Mouse (Mus musculus): ENCODE results near the gene Dlgap3. TPM values are rescaled to one million over a fixed set of nuclear protein-coding genes. Genes with fewer than 3 reads are reported as not detected.

The Dlgap3 gene
- polyA plus RNA-seq, 1 experiment: 0.27 TPM

DNA sequence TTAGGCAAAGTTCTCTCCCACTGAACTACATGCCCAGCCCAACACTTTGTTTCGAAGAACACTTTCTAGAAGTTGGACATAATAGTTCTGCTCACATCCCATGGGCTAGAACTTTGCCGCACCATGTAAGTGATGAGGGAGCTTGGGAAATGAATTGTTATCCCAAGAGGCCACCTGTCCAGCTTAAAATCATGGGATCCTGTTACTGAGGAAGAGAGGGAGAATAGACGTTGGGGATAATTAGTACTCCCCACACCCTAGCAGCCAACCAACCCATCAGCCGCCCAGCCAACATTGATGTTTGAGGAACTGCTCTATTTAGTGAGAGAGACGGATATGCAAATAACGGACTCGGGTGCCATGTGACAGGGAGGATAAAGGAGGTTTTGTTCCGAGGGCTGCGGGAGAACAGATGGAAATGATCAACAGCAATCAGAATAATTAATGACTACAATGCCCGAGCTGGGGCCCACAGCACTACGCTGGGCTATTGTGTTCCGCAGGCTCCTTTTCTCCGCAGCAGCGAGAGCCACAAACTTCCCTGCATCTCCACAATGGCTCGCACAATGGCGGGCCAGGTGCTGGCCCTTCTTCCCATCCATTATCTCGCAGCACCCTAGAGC lies 58.2 kb downstream of the Dlgap3 start:
- Histone ChIP-seq H3K27me3 (replicated peaks; ENCODE audit: control insufficient read depth, insufficient read depth, low read length) (no peaks in the 10 kb centered on the region), H3K4me3 (ENCODE audit: insufficient read depth, low read depth, low read length) (no peak overlapping the region), H3K27ac (ENCODE audit: insufficient read depth, low read depth, low read length) (no peak overlapping the region), H3K36me3 (ENCODE audit: control insufficient read depth, insufficient read depth, low read length) (no peaks in the 10 kb centered on the region), H3K4me1 (ENCODE audit: control insufficient read depth, insufficient read depth, low read length) (no peaks in the 10 kb centered on the region)
- DNase-seq: no peak
- 20% methylated on average over 17 of the region's 17 CpGs for WGBS
- TF ChIP-seq CTCF (conservative IDR thresholded peaks at IDR 0.05; ENCODE audit: insufficient read depth, insufficient read length, low read depth, low read length) (no peak), POLR2A (IDR thresholded peaks at IDR 0.05; ENCODE audit: low read depth, low read length) (no peak)

DNA sequence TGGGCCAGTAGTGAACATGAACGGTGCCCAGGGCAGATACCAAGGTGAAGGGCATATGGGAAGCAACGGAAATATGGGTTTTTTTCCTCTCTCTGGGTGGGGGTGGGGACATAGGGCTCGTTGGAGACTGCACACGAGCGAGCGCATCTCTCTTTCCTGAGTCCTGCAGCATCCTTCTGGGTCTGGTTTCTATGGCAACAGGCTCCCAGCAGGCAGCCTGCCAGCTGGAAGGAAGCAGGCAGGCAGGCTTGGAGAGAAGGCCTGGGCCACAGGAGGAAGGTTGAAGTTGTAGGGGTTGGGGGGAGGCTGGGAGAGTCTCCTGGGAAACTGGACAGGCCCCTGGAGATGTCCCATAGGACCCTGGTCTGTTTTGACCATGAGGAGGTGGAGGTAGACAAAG lies 63.0 kb downstream of the Dlgap3 start:
- DNase-seq: no peak
- TF ChIP-seq CTCF (conservative IDR thresholded peaks at IDR 0.05; ENCODE audit: insufficient read depth, insufficient read length, low read depth, low read length) (no peak), POLR2A (IDR thresholded peaks at IDR 0.05; ENCODE audit: low read depth, low read length) (no peak)
- no peak overlapping the region for H3K4me3 ChIP-seq (ENCODE audit: insufficient read depth, low read depth, low read length)
- no peaks in the 10 kb centered on the region for H3K4me1 ChIP-seq (ENCODE audit: control insufficient read depth, insufficient read depth, low read length)
- WGBS: 51% methylated on average over 6 of the region's 6 CpGs
- H3K36me3 ChIP-seq (ENCODE audit: control insufficient read depth, insufficient read depth, low read length): no peaks in the 10 kb centered on the region
- H3K27me3 ChIP-seq (replicated peaks; ENCODE audit: control insufficient read depth, insufficient read depth, low read length): peaks cover 3% of the 10 kb centered on the region; the same call in 1 of the 2 replicates
- no peak overlapping the region for H3K27ac ChIP-seq (ENCODE audit: insufficient read depth, low read depth, low read length)

GRCm38 (mm10) chr4:127232551-127232950 lies 63.5 kb downstream of the Dlgap3 start:
- Histone ChIP-seq H3K36me3 (ENCODE audit: control insufficient read depth, insufficient read depth, low read length) (no peaks in the 10 kb centered on the region), H3K27me3 (replicated peaks; ENCODE audit: control insufficient read depth, insufficient read depth, low read length) (peaks cover 3% of the 10 kb centered on the region; the same call in 1 of the 2 replicates), H3K4me1 (ENCODE audit: control insufficient read depth, insufficient read depth, low read length) (no peaks in the 10 kb centered on the region), H3K27ac (ENCODE audit: insufficient read depth, low read depth, low read length) (no peak overlapping the region), H3K4me3 (ENCODE audit: insufficient read depth, low read depth, low read length) (no peak overlapping the region)
- 65% methylated on average over 5 of the region's 5 CpGs for WGBS
- TF ChIP-seq CTCF (conservative IDR thresholded peaks at IDR 0.05; ENCODE audit: insufficient read depth, insufficient read length, low read depth, low read length) (no peak), POLR2A (IDR thresholded peaks at IDR 0.05; ENCODE audit: low read depth, low read length) (no peak)
- DNase-seq: no peak

DNA sequence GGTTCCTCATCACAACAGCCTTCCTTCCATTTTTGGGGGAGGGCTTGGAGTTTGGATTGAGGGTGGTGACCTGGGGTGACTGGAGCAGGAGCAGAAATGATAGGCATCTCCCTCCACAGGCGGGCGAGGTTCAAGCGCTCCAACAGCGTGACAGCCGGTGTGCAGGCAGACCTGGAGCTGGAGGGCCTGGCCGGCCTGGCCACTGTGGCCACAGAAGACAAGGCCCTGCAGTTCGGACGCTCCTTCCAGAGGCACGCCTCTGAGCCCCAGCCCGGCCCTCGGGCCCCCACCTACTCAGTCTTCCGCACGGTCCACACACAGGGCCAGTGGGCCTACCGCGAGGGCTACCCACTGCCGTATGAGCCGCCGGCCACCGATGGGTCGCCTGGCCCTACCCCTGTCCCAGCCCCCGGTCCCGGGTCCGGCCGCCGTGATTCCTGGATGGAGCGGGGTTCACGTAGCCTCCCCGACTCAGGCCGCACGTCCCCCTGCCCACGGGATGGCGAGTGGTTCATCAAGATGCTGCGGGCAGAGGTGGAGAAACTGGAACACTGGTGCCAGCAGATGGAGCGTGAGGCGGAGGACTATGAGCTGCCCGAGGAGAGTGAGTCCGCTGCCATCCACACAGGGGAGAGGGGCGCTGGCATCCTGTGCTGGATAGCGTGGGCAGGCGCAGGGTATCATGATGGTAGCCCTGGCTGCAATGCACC lies 64.6 kb downstream of the Dlgap3 start:
- H3K4me1 ChIP-seq (ENCODE audit: control insufficient read depth, insufficient read depth, low read length): no peaks in the 10 kb centered on the region
- no peak overlapping the region for H3K27ac ChIP-seq (ENCODE audit: insufficient read depth, low read depth, low read length)
- peaks cover 3% of the 10 kb centered on the region; the same call in 1 of the 2 replicates for H3K27me3 ChIP-seq (replicated peaks; ENCODE audit: control insufficient read depth, insufficient read depth, low read length)
- no peak for TF ChIP-seq POLR2A (IDR thresholded peaks at IDR 0.05; ENCODE audit: low read depth, low read length)
- TF ChIP-seq CTCF (conservative IDR thresholded peaks at IDR 0.05; ENCODE audit: insufficient read depth, insufficient read length, low read depth, low read length): no peak
- no peak overlapping the region for H3K4me3 ChIP-seq (ENCODE audit: insufficient read depth, low read depth, low read length)
- DNase-seq: no peak
- whole genome bisulfite sequencing: 89% methylated on average over 40 of the region's 40 CpGs
- no peaks in the 10 kb centered on the region for H3K36me3 ChIP-seq (ENCODE audit: control insufficient read depth, insufficient read depth, low read length)

DNA sequence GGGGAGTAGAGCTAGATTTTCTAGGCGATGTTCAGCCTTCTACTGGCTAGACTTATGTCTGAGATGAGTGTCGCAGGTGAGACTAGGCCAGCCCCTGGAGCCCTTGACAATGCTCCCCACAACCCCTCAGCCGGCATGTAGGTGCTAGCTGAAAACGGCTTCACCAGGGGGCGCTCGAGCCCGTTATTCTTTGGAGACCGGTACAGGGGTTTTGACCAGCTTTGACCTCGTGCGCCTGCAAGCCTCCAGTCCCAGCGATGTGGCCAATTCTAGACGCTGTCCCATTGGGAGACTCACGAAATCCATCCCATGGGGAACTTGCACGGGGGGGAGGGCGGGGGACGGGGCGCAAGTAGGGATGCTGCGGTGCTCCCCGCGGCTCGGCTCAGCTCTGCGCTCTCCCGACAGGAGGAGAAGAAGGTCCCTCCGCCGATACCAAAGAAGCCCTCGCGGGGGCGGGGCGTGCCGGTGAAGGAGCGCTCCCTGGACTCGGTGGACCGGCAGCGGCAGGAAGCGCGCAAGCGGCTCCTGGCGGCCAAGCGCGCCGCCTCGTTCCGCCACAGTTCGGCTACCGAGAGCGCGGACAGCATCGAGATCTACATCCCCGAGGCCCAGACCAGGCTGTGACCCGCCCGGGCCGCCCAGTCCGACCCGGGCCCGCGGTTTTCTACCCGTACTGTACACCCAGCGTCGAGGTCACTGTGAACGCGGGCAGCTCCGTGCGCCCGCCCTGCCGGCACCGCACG lies 66.9 kb downstream of the Dlgap3 start:
- H3K27me3 ChIP-seq (replicated peaks; ENCODE audit: control insufficient read depth, insufficient read depth, low read length): peaks cover 3% of the 10 kb centered on the region; the same call in 1 of the 2 replicates
- peak; percentile 89 for DNase-seq

GRCm38 (mm10) chr4:127236631-127237030 lies 67.6 kb downstream of the Dlgap3 start:
- H3K27me3 ChIP-seq (replicated peaks; ENCODE audit: control insufficient read depth, insufficient read depth, low read length): peaks cover 3% of the 10 kb centered on the region; the same call in 1 of the 2 replicates
- TF ChIP-seq POLR2A (IDR thresholded peaks at IDR 0.05; ENCODE audit: low read depth, low read length): no peak
- no peak for TF ChIP-seq CTCF (conservative IDR thresholded peaks at IDR 0.05; ENCODE audit: insufficient read depth, insufficient read length, low read depth, low read length)
- no peak overlapping the region for H3K27ac ChIP-seq (ENCODE audit: insufficient read depth, low read depth, low read length)
- H3K36me3 ChIP-seq (ENCODE audit: control insufficient read depth, insufficient read depth, low read length): no peaks in the 10 kb centered on the region
- no peaks in the 10 kb centered on the region for H3K4me1 ChIP-seq (ENCODE audit: control insufficient read depth, insufficient read depth, low read length)
- WGBS: 7% methylated on average over 14 of the region's 14 CpGs
- peak overlapping the region; percentile 53 for H3K4me3 ChIP-seq (ENCODE audit: insufficient read depth, low read depth, low read length)
- DNase-seq: no peak

More for the DNA sequence above, 66.9 kb downstream of the Dlgap3 start:
- H3K36me3 ChIP-seq (ENCODE audit: control insufficient read depth, insufficient read depth, low read length): no peaks in the 10 kb centered on the region
- TF ChIP-seq CTCF (conservative IDR thresholded peaks at IDR 0.05; ENCODE audit: insufficient read depth, insufficient read length, low read depth, low read length): peak; percentile 66
- no peak for TF ChIP-seq POLR2A (IDR thresholded peaks at IDR 0.05; ENCODE audit: low read depth, low read length)
- 1% methylated on average over 67 of the region's 67 CpGs for WGBS
- H3K27ac ChIP-seq (ENCODE audit: insufficient read depth, low read depth, low read length): no peak overlapping the region
- H3K4me3 ChIP-seq (ENCODE audit: insufficient read depth, low read depth, low read length): peak overlapping the region; percentile 53
- H3K4me1 ChIP-seq (ENCODE audit: control insufficient read depth, insufficient read depth, low read length): no peaks in the 10 kb centered on the region

GRCm38 (mm10) chr4:127237271-127237670 lies 68.3 kb downstream of the Dlgap3 start:
- no peaks in the 10 kb centered on the region for H3K36me3 ChIP-seq (ENCODE audit: control insufficient read depth, insufficient read depth, low read length)
- WGBS: 73% methylated on average over 10 of the region's 10 CpGs
- peaks cover 3% of the 10 kb centered on the region; the same call in 1 of the 2 replicates for H3K27me3 ChIP-seq (replicated peaks; ENCODE audit: control insufficient read depth, insufficient read depth, low read length)
- TF ChIP-seq POLR2A (IDR thresholded peaks at IDR 0.05; ENCODE audit: low read depth, low read length): no peak
- TF ChIP-seq CTCF (conservative IDR thresholded peaks at IDR 0.05; ENCODE audit: insufficient read depth, insufficient read length, low read depth, low read length): no peak
- no peak for DNase-seq
- H3K4me3 ChIP-seq (ENCODE audit: insufficient read depth, low read depth, low read length): no peak overlapping the region
- H3K4me1 ChIP-seq (ENCODE audit: control insufficient read depth, insufficient read depth, low read length): no peaks in the 10 kb centered on the region
- H3K27ac ChIP-seq (ENCODE audit: insufficient read depth, low read depth, low read length): no peak overlapping the region
